Mouse (Mus musculus) E14TG2a.4 (cell line): Measurements from ENCODE around the gene Pde4d.

Experiments
- CTCF ChIP-seq: conservative IDR thresholded peaks from 2 replicates; pipeline ENCODE4 v1.5.1; 2014; ENCODE audit warnings: low read length
- NANOG ChIP-seq: IDR thresholded peaks from 2 replicates; pipeline ENCODE4 v1.6.1; 2014; ENCODE audit warnings: borderline replicate concordance, low read length, mixed read lengths
- POU5F1 ChIP-seq: IDR thresholded peaks from 2 replicates; pipeline ENCODE4 v1.6.1; 2014; ENCODE audit warnings: low read length, borderline replicate concordance

GRCm38 (mm10) chr13:108601021-108601420 is 151.3 kb downstream of the Pde4d start:
- TF ChIP-seq NANOG = no peak
- no peak for TF ChIP-seq CTCF
- TF ChIP-seq POU5F1 = no peak
